Mouse (Mus musculus): ENCODE results near the gene Plau. TPM values are rescaled to one million over a fixed set of nuclear protein-coding genes. Genes with fewer than 3 reads are reported as not detected.

Gene Plau
- polyA plus RNA-seq, 1 experiment from 2014 or later = 0.15 TPM

GRCm38 (mm10) chr14:20811236-20811635 is 25.2 kb upstream of the Plau start:
- Histone ChIP-seq H3K4me3 (replicated peaks) (no peak overlapping the region), H3K9me3 (no peaks in the 10 kb centered on the region), H3K9ac (no peak overlapping the region), H3K27ac (no peak overlapping the region), H3K36me3 (replicated peaks) (no peaks in the 10 kb centered on the region), H3K27me3 (no peaks in the 10 kb centered on the region), H3K4me1 (no peaks in the 10 kb centered on the region), H3K4me2 (no peak overlapping the region)
- WGBS = 91% methylated on average over 8 of the region's 8 CpGs
- ATAC-seq (ENCODE audit: low FRiP score) = no peak

GRCm38 (mm10) chr14:20811779-20812406 is 24.6 kb upstream of the Plau start:
- H3K9me3 ChIP-seq = no peaks in the 10 kb centered on the region
- ATAC-seq (ENCODE audit: low FRiP score) = no peak
- H3K4me2 ChIP-seq = no peak overlapping the region
- 73% methylated on average over 7 of the region's 7 CpGs for WGBS
- no peak overlapping the region for H3K9ac ChIP-seq
- H3K4me1 ChIP-seq = no peaks in the 10 kb centered on the region
- no peaks in the 10 kb centered on the region for H3K36me3 ChIP-seq (replicated peaks)
- no peak overlapping the region for H3K4me3 ChIP-seq (replicated peaks)
- H3K27me3 ChIP-seq = no peaks in the 10 kb centered on the region
- no peak overlapping the region for H3K27ac ChIP-seq

GRCm38 (mm10) chr14:20815448-20815847 is 21.0 kb upstream of the Plau start:
- H3K9me3 ChIP-seq = no peaks in the 10 kb centered on the region
- WGBS = 83% methylated on average over 3 of the region's 3 CpGs

GRCm38 (mm10) chr14:20824517-20824916 is 11.9 kb upstream of the Plau start:
- WGBS = 84% methylated on average over 1 of the region's 1 CpGs
- no peak overlapping the region for H3K4me2 ChIP-seq
- H3K27me3 ChIP-seq = no peaks in the 10 kb centered on the region

More at GRCm38 (mm10) chr14:20815448-20815847, 21.0 kb upstream of the Plau start:
- no peak overlapping the region for H3K4me2 ChIP-seq
- H3K4me3 ChIP-seq (replicated peaks) = no peak overlapping the region
- no peaks in the 10 kb centered on the region for H3K27me3 ChIP-seq
- no peaks in the 10 kb centered on the region for H3K36me3 ChIP-seq (replicated peaks)
- H3K9ac ChIP-seq = no peak overlapping the region
- no peak overlapping the region for H3K27ac ChIP-seq
- H3K4me1 ChIP-seq = no peaks in the 10 kb centered on the region
- no peak for ATAC-seq (ENCODE audit: low FRiP score)

GRCm38 (mm10) chr14:20825516-20825915 is 10.9 kb upstream of the Plau start:
- Histone ChIP-seq H3K9ac (no peak overlapping the region), H3K9me3 (no peaks in the 10 kb centered on the region), H3K27me3 (no peaks in the 10 kb centered on the region), H3K36me3 (replicated peaks) (no peaks in the 10 kb centered on the region), H3K4me2 (no peak overlapping the region), H3K27ac (no peak overlapping the region), H3K4me1 (no peaks in the 10 kb centered on the region), H3K4me3 (replicated peaks) (no peak overlapping the region)
- WGBS = 89% methylated on average over 2 of the region's 2 CpGs
- ATAC-seq (ENCODE audit: low FRiP score) = no peak

More at GRCm38 (mm10) chr14:20824517-20824916, 11.9 kb upstream of the Plau start:
- H3K9me3 ChIP-seq = no peaks in the 10 kb centered on the region
- no peak for ATAC-seq (ENCODE audit: low FRiP score)
- H3K36me3 ChIP-seq (replicated peaks) = no peaks in the 10 kb centered on the region
- H3K4me1 ChIP-seq = no peaks in the 10 kb centered on the region
- H3K9ac ChIP-seq = no peak overlapping the region
- H3K27ac ChIP-seq = no peak overlapping the region
- no peak overlapping the region for H3K4me3 ChIP-seq (replicated peaks)

- WGBS = 84% methylated on average over 8 of the region's 8 CpGs
- H3K36me3 ChIP-seq (replicated peaks) = no peaks in the 10 kb centered on the region
- no peaks in the 10 kb centered on the region for H3K27me3 ChIP-seq
- no peaks in the 10 kb centered on the region for H3K4me1 ChIP-seq
- H3K4me3 ChIP-seq (replicated peaks) = no peak overlapping the region
- H3K9ac ChIP-seq = no peak overlapping the region
- no peak overlapping the region for H3K4me2 ChIP-seq
- no peaks in the 10 kb centered on the region for H3K9me3 ChIP-seq
- no peak for ATAC-seq (ENCODE audit: low FRiP score)
- no peak overlapping the region for H3K27ac ChIP-seq
Observed at GRCm38 (mm10) chr14:20827061-20827460, 9.4 kb upstream of the Plau start.

- Histone ChIP-seq H3K27ac (no peak overlapping the region), H3K27me3 (no peaks in the 10 kb centered on the region), H3K4me2 (no peak overlapping the region), H3K9me3 (no peaks in the 10 kb centered on the region), H3K4me3 (replicated peaks) (no peak overlapping the region), H3K9ac (no peak overlapping the region), H3K4me1 (no peaks in the 10 kb centered on the region), H3K36me3 (replicated peaks) (no peaks in the 10 kb centered on the region)
- 88% methylated on average over 5 of the region's 5 CpGs for WGBS
- no peak for ATAC-seq (ENCODE audit: low FRiP score)
Observed at GRCm38 (mm10) chr14:20827491-20827890, 9.0 kb upstream of the Plau start.

- no peak overlapping the region for H3K27ac ChIP-seq
- ATAC-seq (ENCODE audit: low FRiP score) = no peak
- no peaks in the 10 kb centered on the region for H3K9me3 ChIP-seq
- H3K9ac ChIP-seq = no peak overlapping the region
- 93% methylated on average over 3 of the region's 3 CpGs for WGBS
- no peaks in the 10 kb centered on the region for H3K4me1 ChIP-seq
- no peak overlapping the region for H3K4me2 ChIP-seq
- no peaks in the 10 kb centered on the region for H3K27me3 ChIP-seq
- H3K36me3 ChIP-seq (replicated peaks) = no peaks in the 10 kb centered on the region
- H3K4me3 ChIP-seq (replicated peaks) = no peak overlapping the region
Observed at GRCm38 (mm10) chr14:20828524-20828923, 7.9 kb upstream of the Plau start.

GRCm38 (mm10) chr14:20829523-20830366 is 6.7 kb upstream of the Plau start:
- no peak overlapping the region for H3K4me3 ChIP-seq (replicated peaks)
- H3K36me3 ChIP-seq (replicated peaks) = no peaks in the 10 kb centered on the region
- no peaks in the 10 kb centered on the region for H3K9me3 ChIP-seq
- no peak for ATAC-seq (ENCODE audit: low FRiP score)
- 89% methylated on average over 12 of the region's 12 CpGs for WGBS
- H3K4me2 ChIP-seq = no peak overlapping the region
- H3K4me1 ChIP-seq = no peaks in the 10 kb centered on the region
- H3K27me3 ChIP-seq = no peaks in the 10 kb centered on the region
- H3K27ac ChIP-seq = no peak overlapping the region
- no peak overlapping the region for H3K9ac ChIP-seq

GRCm38 (mm10) chr14:20831141-20831910 is 5.1 kb upstream of the Plau start:
- H3K27ac ChIP-seq = no peak overlapping the region
- H3K4me2 ChIP-seq = no peak overlapping the region
- ATAC-seq (ENCODE audit: low FRiP score) = no peak
- H3K36me3 ChIP-seq (replicated peaks) = no peaks in the 10 kb centered on the region
- H3K9ac ChIP-seq = no peak overlapping the region
- H3K27me3 ChIP-seq = 0 out of 2 replicates have a peak, but pooled peaks cover 3% of the 10 kb centered on the region
- no peaks in the 10 kb centered on the region for H3K4me1 ChIP-seq
- H3K4me3 ChIP-seq (replicated peaks) = no peak overlapping the region
- WGBS = 80% methylated on average over 9 of the region's 9 CpGs
- H3K9me3 ChIP-seq = no peaks in the 10 kb centered on the region

- H3K4me3 ChIP-seq (replicated peaks) = no peak overlapping the region
- H3K4me1 ChIP-seq = peaks cover 3% of the 10 kb centered on the region; the same call in 1 of the 2 replicates
- H3K36me3 ChIP-seq (replicated peaks) = no peaks in the 10 kb centered on the region
- no peak overlapping the region for H3K4me2 ChIP-seq
- ATAC-seq (ENCODE audit: low FRiP score) = no peak
- WGBS = 77% methylated on average over 1 of the region's 1 CpGs
- H3K9ac ChIP-seq = no peak overlapping the region
- no peaks in the 10 kb centered on the region for H3K9me3 ChIP-seq
- H3K27me3 ChIP-seq = 0 out of 2 replicates have a peak, but pooled peaks cover 7% of the 10 kb centered on the region
- no peak overlapping the region for H3K27ac ChIP-seq
Observed at GRCm38 (mm10) chr14:20831915-20832314, 4.5 kb upstream of the Plau start.

GRCm38 (mm10) chr14:20833525-20833924 is 2.9 kb upstream of the Plau start:
- H3K9me3 ChIP-seq = no peaks in the 10 kb centered on the region
- no peak overlapping the region for H3K4me3 ChIP-seq (replicated peaks)
- H3K4me2 ChIP-seq = no peak overlapping the region
- no peak for ATAC-seq (ENCODE audit: low FRiP score)
- no peaks in the 10 kb centered on the region for H3K36me3 ChIP-seq (replicated peaks)
- peaks cover 21% of the 10 kb centered on the region for H3K27me3 ChIP-seq
- WGBS = 88% methylated on average over 4 of the region's 4 CpGs
- H3K27ac ChIP-seq = no peak overlapping the region
- H3K9ac ChIP-seq = no peak overlapping the region
- H3K4me1 ChIP-seq = peaks cover 7% of the 10 kb centered on the region; the same call in 1 of the 2 replicates
